Mouse (Mus musculus): ENCODE measurements around the gene Ap2a1.
A peak's percentile ranks its signal among the peaks of the same experiment; 100 is the strongest.
"Not testable (repeated sequence)": the region's sequence is repeated elsewhere in the genome, so short reads cannot be mapped to it uniquely, and the experiment has no call there.

Ap2a1 gene

GRCm38 (mm10) chr7:44894175-44894574 lies 35.1 kb downstream of the Ap2a1 start:
- no peak for DNase-seq (ENCODE audit: low spot score in 2 of 2)

GRCm38 (mm10) chr7:44893197-44893596 lies 36.1 kb downstream of the Ap2a1 start:
- no peak for DNase-seq (ENCODE audit: low spot score in 2 of 2)

GRCm38 (mm10) chr7:44892276-44892921 lies 36.9 kb downstream of the Ap2a1 start, which contains the start of gene Med25:
TSS of gene Med25 (minus strand) at chr7:44892712.
- peak; percentile 81 to 82 for DNase-seq (ENCODE audit: low spot score in 2 of 2)

GRCm38 (mm10) chr7:44891611-44892010 lies 37.7 kb downstream of the Ap2a1 start:
- no peak for DNase-seq (ENCODE audit: low spot score in 2 of 2)

GRCm38 (mm10) chr7:44890737-44891136 lies 38.6 kb downstream of the Ap2a1 start:
- DNase-seq (ENCODE audit: low spot score in 2 of 2), result no peak

- no peak for DNase-seq (ENCODE audit: low spot score in 2 of 2)
Measured at GRCm38 (mm10) chr7:44890180-44890579, 39.1 kb downstream of the Ap2a1 start.

GRCm38 (mm10) chr7:44888256-44889105 lies 40.8 kb downstream of the Ap2a1 start:
- no peak for DNase-seq (ENCODE audit: low spot score in 2 of 2)

GRCm38 (mm10) chr7:44886964-44887363 lies 42.3 kb downstream of the Ap2a1 start:
- DNase-seq (ENCODE audit: low spot score in 2 of 2), result no peak

- DNase-seq (ENCODE audit: low spot score in 2 of 2), result no peak
Measured at GRCm38 (mm10) chr7:44884637-44885036, 44.7 kb downstream of the Ap2a1 start.

GRCm38 (mm10) chr7:44883036-44883435 lies 46.3 kb downstream of the Ap2a1 start:
- no peak for DNase-seq (ENCODE audit: low spot score in 2 of 2)

- DNase-seq (ENCODE audit: low spot score in 2 of 2), result no peak
Measured at GRCm38 (mm10) chr7:44877833-44878232, 51.5 kb downstream of the Ap2a1 start.

- DNase-seq (ENCODE audit: low spot score in 2 of 2), result not testable (repeated sequence)
Measured at GRCm38 (mm10) chr7:44871774-44872173, 57.5 kb downstream of the Ap2a1 start.

GRCm38 (mm10) chr7:44871181-44871580 lies 58.1 kb downstream of the Ap2a1 start:
- no peak for DNase-seq (ENCODE audit: low spot score in 2 of 2)

- DNase-seq (ENCODE audit: low spot score in 2 of 2), result no peak
Measured at GRCm38 (mm10) chr7:44870614-44871013, 58.7 kb downstream of the Ap2a1 start.

- peak; percentile 78 to 84 for DNase-seq (ENCODE audit: low spot score in 2 of 2)
Measured at GRCm38 (mm10) chr7:44869697-44870528, 59.4 kb downstream of the Ap2a1 start, which contains the start of gene Ptov1. TSS of gene Ptov1 (minus strand) at chr7:44869788.

- peak; percentile 45 to 47 for DNase-seq (ENCODE audit: low spot score in 2 of 2)
Measured at GRCm38 (mm10) chr7:44868919-44869696, 60.2 kb downstream of the Ap2a1 start.

- DNase-seq (ENCODE audit: low spot score in 2 of 2), result no peak
Measured at GRCm38 (mm10) chr7:44868465-44868864, 60.8 kb downstream of the Ap2a1 start.

GRCm38 (mm10) chr7:44867802-44868201 lies 61.5 kb downstream of the Ap2a1 start:
- DNase-seq (ENCODE audit: low spot score in 2 of 2), result no peak

GRCm38 (mm10) chr7:44867010-44867702 lies 62.1 kb downstream of the Ap2a1 start:
- DNase-seq (ENCODE audit: low spot score in 2 of 2), result no peak

GRCm38 (mm10) chr7:44866276-44867009 lies 62.9 kb downstream of the Ap2a1 start:
- DNase-seq (ENCODE audit: low spot score in 2 of 2), result no peak
